Mouse (Mus musculus) common myeloid progenitor, adult 5-6 weeks (primary cell): ENCODE results near the gene Aadacl2. TPM values are rescaled to one million over a fixed set of nuclear protein-coding genes. Genes with fewer than 3 reads are reported as not detected.

Experiments
- ATAC-seq: replicated peaks from 2 replicates; pipeline ENCODE4 v1.8.0; 2016; ENCODE audit warnings: low read depth, mild to moderate bottlenecking, moderate TSS enrichment, inconsistent platforms; ENCODE audit not compliant: poor library complexity, severe bottlenecking
- total RNA-seq: library from RNA; stranded (forward); fragments of 200-1000, 187-1606 nt; gene quantifications from 2 replicates; pipeline ENCODE4 v1.2.3, GENCODE M21; 2017

Gene Aadacl2
- total RNA-seq: not detected in 2 replicates

- ATAC-seq: no peak
Measured at GRCm38 (mm10) chr3:60006443-60006842, at the start of gene Aadacl2. TSS of gene Aadacl2 (plus strand) at chr3:60006743.

- no peak for ATAC-seq
Measured at GRCm38 (mm10) chr3:59970891-59971290, 35.7 kb upstream of the Aadacl2 start.

- no peak for ATAC-seq
Measured at GRCm38 (mm10) chr3:59974591-59974990, 32.0 kb upstream of the Aadacl2 start.

GRCm38 (mm10) chr3:60003622-60004021 lies 2.9 kb upstream of the Aadacl2 start:
- no peak for ATAC-seq

GRCm38 (mm10) chr3:60025417-60025816 lies 18.9 kb downstream of the Aadacl2 start, which contains the start of gene Aadac:
TSS of gene Aadac (plus strand) at chr3:60025717.
- no peak for ATAC-seq

- no peak for ATAC-seq
Measured at GRCm38 (mm10) chr3:60031511-60031910, 25.0 kb downstream of the Aadacl2 start.

GRCm38 (mm10) chr3:60046221-60046913 lies 39.8 kb downstream of the Aadacl2 start:
- ATAC-seq: no peak

- no peak for ATAC-seq
Measured at GRCm38 (mm10) chr3:60053231-60053927, 46.8 kb downstream of the Aadacl2 start.

- ATAC-seq: no peak
Measured at GRCm38 (mm10) chr3:60053931-60054330, 47.4 kb downstream of the Aadacl2 start.

GRCm38 (mm10) chr3:60056451-60056850 lies 49.9 kb downstream of the Aadacl2 start:
- peak; percentile 65; the same call in 1 of the 2 replicates for ATAC-seq

- no peak for ATAC-seq
Measured at GRCm38 (mm10) chr3:60057070-60057808, 50.7 kb downstream of the Aadacl2 start.

- ATAC-seq: no peak
Measured at GRCm38 (mm10) chr3:60057809-60058082, 51.2 kb downstream of the Aadacl2 start.

Other genes starting within 250 kb of the Aadacl2 start
- not detected in 2 replicates for gene Gm8298, start 145.7 kb upstream of the Aadacl2 start, total RNA-seq
- not detected in 2 replicates for gene C130079G13Rik, start 81.5 kb upstream of the Aadacl2 start, total RNA-seq
- not detected in 2 replicates for gene Aadac, start 19.0 kb downstream of the Aadacl2 start, total RNA-seq
- not detected in 2 replicates for gene Sucnr1, start 75.1 kb downstream of the Aadacl2 start, total RNA-seq